In the genomic region with DNA sequence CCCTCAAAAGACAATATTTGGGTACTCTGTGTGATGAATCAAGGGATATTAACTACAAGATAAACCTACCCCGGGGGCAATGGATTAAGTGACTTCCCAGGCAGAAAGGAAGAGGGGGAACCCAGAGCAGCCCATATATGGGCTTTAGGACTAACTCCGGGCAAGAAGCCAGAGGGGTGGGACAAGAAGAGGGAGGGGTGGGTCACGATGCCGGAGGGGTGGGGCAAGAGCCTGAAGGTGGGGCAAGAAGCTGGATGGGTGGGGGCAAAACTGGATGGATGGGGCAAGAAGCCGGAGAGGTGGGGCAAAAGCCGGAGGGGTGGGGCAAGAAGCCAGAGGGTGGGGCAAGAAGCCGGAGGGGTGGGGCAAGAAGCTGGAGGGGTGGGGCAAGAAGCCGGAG, we compare ENCODE assay signal across 13 mouse cellular contexts.
"Had no signal": no experiment of that assay in that cellular context is flagged by ENCODE, and none has a peak within 500 bp of the region (broad histone marks: within the 10 kb centered on the region; RNA-seq: fewer than 3 reads in every experiment).

No protein-coding gene starts in this region.

- H3K4me3 ChIP-seq: left cerebral cortex, adult 2 months; limb, embryonic 13.5 days; liver, embryonic 12.5 days; liver, embryonic 15.5 days; lung, embryonic 15.5 days had no signal

- H3K36me3 ChIP-seq: limb, embryonic 13.5 days; liver, embryonic 12.5 days; liver, embryonic 15.5 days; lung, embryonic 15.5 days had no signal

- H3K27me3 ChIP-seq: limb, embryonic 13.5 days; liver, embryonic 12.5 days; liver, embryonic 15.5 days; lung, embryonic 15.5 days had no signal

- H3K4me1 ChIP-seq: liver, embryonic 12.5 days; liver, embryonic 15.5 days; lung, embryonic 15.5 days had no signal

- DNase-seq: kidney, adult 2 months; kidney, postnatal 25 days; liver; lung, adult 18-20 months; lung, postnatal 14 days; lung, postnatal 4 days; midbrain, embryonic 14.5 days; thymus, postnatal 25 days had no signal

- H3K9me3 ChIP-seq: limb, embryonic 13.5 days; liver, embryonic 12.5 days; liver, embryonic 15.5 days; lung, embryonic 15.5 days had no signal
